Mouse (Mus musculus) cortical plate, adult 2 months (tissue): ENCODE results near the gene Il1a.

ENCODE experiments used
- CTCF ChIP-seq: fragments of 200-500 bp; IDR thresholded peaks from 2 replicates; pipeline ENCODE4 v1.5.1; 2011; ENCODE audit warnings: mild to moderate bottlenecking, control low read depth, low read length; ENCODE audit not compliant: insufficient read depth; ENCODE audit errors: extremely low read depth
- POLR2A ChIP-seq: fragments of 200-500 bp; IDR thresholded peaks from 2 replicates; pipeline ENCODE4 v1.6.1; 2011; ENCODE audit warnings: mild to moderate bottlenecking, low read length, control low read depth; ENCODE audit not compliant: insufficient read depth; ENCODE audit errors: extremely low read depth

DNA sequence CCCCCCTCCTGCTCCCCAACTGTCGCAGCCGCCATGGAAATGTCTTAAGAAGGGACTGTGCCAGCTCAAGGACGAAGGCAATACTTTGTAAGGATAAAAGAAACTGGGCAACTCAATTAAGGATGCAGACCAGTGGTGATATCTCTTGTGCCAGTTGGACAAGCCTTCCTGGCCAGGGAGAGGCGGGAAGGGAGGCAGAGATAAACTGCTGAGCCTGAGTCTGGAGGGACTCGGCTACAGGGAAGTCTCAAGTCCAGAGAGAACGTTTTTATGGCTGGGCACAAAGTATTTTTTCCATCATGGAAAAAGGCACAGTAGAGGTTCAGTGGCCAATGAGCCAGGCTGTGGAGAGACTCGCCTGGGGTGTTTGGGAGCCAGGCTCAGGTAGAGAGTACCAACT, 20.3 kb upstream of the Il1a start:
- no peak for TF ChIP-seq CTCF
- no peak for TF ChIP-seq POLR2A
